Mouse (Mus musculus) left cerebral cortex, postnatal 36 days (tissue): ENCODE results near the gene Psen2. TPM values are rescaled to one million over a fixed set of nuclear protein-coding genes. Genes with fewer than 3 reads are reported as not detected.

Experiments
- DNase-seq, 2 experiments: peaks; one replicate each; pipeline ENCODE4 v3.0.0; 2021 to 2022; ENCODE audit warnings: low spot score in 2 of 2, mixed read lengths in 1 of 2
- intact Hi-C: fragments of 180-260 bp; cut with DNase I; formaldehyde crosslinking; loops from one replicate; pipeline ENCODE4 v1.15.1; 2025
- total RNA-seq, 2 experiments: library from RNA; stranded (reverse); gene quantifications; 2 replicates each; pipeline ENCODE4 v1.2.3; 2021

Psen2 gene
- 10 to 100 TPM; 19.3 to 20.0 TPM for total RNA-seq

DNA sequence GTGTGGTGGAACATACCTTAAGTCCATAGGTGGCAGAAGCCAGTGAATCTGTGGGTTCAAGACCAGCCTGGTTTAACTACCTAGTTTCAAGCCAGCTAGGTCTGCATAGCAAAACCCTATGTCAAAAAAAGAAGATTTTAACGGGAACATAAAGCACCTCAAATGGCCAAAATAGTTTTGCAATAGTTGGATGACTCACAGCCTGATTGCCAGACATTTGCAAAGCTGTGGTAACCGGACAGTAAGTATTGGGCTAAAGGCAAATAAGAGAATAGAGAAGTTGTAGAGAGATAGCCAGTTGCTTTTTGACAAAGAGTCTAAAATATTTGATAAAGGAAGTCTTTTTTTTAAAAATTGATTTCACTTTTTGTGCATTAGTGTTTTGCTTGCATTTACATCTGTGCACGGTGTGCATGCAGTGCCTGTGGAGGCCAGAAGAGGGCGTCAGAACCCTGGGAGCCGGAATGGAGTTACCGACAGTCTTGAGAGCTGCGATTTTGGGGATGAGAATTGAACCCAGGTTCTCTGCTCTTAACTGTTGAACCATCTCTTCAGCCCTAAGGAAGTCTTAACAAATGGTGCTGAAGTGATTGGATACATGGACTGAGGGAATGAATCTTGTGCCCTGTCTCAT lies at the start of gene Psen2:
Gene Psen2 (minus strand): TSS at position 75 of the 634 bp plus-strand sequence.
- intact Hi-C loops, result no loop called here
- DNase-seq, result no peak

- intact Hi-C loops, result no loop called here
- no peak for DNase-seq
These were observed 49.6 kb upstream of the Psen2 start for GRCm38 (mm10) chr1:180312792-180313311.

- intact Hi-C loops, result no loop called here
- no peak for DNase-seq
These were observed 49.0 kb upstream of the Psen2 start for GRCm38 (mm10) chr1:180312286-180312685.

DNA sequence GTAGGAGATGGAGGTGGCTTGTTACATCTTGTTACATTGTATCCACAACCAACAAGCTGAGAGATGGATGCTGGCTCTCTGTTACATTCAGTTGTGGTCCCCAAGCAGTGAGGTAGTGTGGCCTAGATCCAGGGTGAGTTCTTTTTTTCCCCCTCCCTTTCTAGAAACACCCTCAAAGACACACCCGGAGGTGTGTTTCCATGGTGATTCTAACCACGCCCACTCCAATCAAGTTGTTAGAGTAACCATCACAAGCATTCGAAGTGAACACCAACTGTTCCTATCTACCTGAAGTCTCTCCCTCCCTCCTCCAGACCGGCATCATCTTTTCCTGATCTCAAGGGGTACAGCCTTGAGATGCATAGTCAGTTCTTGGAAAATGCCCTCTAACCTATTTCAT lies 45.7 kb upstream of the Psen2 start:
- no peak for DNase-seq
- intact Hi-C loops, result no loop called here

GRCm38 (mm10) chr1:180307661-180308060 lies 44.4 kb upstream of the Psen2 start:
- no peak for DNase-seq
- intact Hi-C loops, result no loop called here

- DNase-seq, result no peak
- intact Hi-C loops, result no loop called here
These were observed 43.7 kb upstream of the Psen2 start for GRCm38 (mm10) chr1:180306889-180307288.

DNA sequence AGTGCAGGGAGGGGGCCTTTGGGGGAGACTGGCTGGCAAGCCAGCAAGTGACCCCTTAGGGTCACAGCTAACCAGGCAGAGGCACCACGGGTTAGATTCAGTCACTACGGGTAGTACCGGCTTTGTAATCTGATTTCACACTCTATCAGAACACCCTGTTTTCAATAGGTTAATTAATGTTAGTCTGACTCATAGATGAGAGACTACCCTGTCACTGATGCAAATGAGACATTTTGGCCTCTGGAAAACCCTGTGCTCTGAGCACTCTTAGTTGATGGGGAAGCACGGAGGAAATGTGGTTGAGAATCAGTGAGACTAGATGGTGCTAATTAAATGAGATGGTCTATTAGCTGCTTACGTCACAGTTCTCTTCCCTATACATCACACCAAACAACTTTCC lies 40.4 kb upstream of the Psen2 start:
- DNase-seq, result no peak
- intact Hi-C loops, result no loop called here

GRCm38 (mm10) chr1:180302253-180303120 lies 39.2 kb upstream of the Psen2 start:
- no peak for DNase-seq
- intact Hi-C loops, result no loop called here

- DNase-seq, result no peak
- intact Hi-C loops, result no loop called here
These were observed 37.8 kb upstream of the Psen2 start for GRCm38 (mm10) chr1:180300997-180301396.

- intact Hi-C loops, result no loop called here
- no peak for DNase-seq
These were observed 37.1 kb upstream of the Psen2 start for GRCm38 (mm10) chr1:180300292-180300691.

GRCm38 (mm10) chr1:180299697-180300096 lies 36.5 kb upstream of the Psen2 start:
- intact Hi-C loops, result no loop called here
- no peak for DNase-seq

DNA sequence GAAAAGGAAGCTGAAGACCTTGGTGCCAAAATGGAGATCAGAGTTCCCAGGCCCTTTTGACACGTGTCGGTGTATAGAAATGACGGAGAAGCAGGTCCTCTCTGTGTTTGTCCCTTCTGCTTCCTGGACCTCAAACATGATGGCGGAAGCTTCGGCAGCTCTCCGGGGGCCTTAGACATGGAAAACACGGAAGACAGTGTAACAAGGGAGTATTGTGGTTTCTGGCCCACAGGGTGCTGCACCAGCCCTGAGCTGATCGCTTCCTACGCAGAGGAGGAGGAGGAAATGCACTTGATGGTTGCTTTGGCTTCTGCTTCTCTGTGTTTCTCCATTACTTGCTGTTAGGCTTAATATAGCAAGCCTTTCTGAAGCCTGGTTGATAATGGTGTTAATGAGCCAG lies 32.9 kb upstream of the Psen2 start:
- DNase-seq, result no peak
- intact Hi-C loops, result no loop called here

DNA sequence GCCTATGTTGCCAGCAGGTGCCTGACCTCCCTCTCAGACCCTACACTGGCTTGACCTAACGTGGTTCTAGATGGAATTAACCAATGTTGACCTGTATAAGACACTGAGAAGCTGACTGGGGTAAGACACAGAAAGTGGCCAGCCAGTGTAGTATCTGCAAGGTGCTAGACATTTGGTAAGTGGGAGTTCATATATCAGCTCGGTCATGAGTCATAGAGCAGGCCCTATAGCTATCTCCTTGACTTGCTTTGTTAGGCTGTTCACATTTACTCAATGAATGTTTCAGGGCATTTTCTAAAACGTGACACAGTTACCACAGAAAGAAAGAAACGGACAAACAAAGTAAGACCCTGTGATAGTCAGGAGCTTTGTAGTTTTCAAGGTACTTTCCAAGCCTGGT lies 27.1 kb upstream of the Psen2 start:
- intact Hi-C loops, result no loop called here
- DNase-seq, result no peak

DNA sequence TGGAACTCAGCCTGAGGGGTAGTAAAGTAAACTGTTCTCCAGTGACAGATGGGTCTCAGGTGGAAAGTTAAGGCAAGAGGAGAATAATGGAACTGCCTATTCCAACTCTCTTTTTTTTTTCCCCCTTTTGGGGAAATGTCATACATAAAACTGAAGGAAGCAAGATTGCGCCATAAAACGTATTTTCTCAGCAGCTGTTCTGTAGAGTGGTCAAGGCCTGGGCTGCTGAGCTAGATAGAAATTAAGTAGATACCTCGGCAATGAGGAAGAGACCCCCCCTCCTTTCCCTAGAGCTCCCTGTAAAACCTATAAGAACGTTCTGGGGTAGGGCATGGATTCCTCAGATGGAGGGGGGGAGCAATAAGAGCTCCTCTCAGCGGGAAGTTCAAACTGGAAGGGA lies 26.6 kb upstream of the Psen2 start:
- intact Hi-C loops, result no loop called here
- no peak for DNase-seq

DNA sequence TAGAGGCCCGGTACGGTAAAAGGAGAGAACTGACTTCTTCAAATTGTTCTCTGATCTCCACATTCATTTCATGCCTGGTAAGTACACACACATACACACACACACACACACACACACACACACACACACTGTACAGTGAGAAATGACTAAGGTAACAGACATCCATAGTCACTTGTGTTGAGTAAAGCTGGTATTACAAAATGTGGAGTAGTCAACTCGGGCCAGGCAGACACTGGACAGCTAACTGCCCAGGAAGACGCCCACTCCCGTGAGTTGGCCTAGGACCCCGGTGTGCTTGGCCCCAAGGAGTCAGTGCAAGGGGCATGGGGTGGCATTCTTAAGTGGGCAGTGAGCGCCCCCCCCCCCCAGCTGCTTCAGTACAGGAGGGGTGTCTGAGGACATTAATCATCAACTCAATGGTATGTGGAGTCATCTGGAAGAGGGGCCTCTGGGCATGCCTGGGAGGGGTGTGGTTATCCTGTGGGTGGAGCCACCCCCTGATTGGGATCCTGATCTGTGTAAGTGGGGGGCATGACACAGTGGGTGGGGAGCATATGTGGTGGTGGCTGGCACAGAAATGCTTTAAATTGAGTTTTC lies 25.7 kb upstream of the Psen2 start:
- intact Hi-C loops, result no loop called here

DNA sequence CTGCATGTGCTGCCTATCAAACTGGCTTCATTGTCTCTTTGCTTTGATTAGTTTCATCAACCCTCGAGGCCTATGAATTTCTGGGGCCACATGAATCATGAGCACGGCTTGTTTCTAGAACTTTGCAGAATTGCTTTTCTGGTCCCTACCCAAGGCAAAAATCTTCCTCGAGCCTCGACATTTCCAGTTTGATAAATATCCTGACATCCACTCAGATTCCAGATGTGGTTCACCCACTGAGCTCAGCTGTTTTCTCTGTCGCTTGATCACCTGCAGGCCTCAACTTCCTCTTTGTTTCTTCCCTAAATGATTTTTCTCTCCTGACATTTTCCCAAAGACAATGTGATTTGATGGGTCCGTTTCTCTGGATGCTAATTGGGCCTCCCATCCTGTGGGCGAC lies 25.0 kb upstream of the Psen2 start:
- intact Hi-C loops, result no loop called here
- no peak for DNase-seq

More for the DNA sequence above, 25.7 kb upstream of the Psen2 start:
- DNase-seq, result no peak

- intact Hi-C loops, result no loop called here
These were observed 23.0 kb upstream of the Psen2 start for GRCm38 (mm10) chr1:180286081-180286831.

GRCm38 (mm10) chr1:180283813-180284768 lies 20.9 kb upstream of the Psen2 start:
- intact Hi-C loops, result no loop called here

More at GRCm38 (mm10) chr1:180286081-180286831, 23.0 kb upstream of the Psen2 start:
- DNase-seq, result no peak

GRCm38 (mm10) chr1:180282581-180282980 lies 19.3 kb upstream of the Psen2 start:
- no peak for DNase-seq
- intact Hi-C loops, result no loop called here

More at GRCm38 (mm10) chr1:180283813-180284768, 20.9 kb upstream of the Psen2 start:
- DNase-seq, result no peak
